8 mouse cellular contexts compared by ENCODE assay signal in the genomic region with DNA sequence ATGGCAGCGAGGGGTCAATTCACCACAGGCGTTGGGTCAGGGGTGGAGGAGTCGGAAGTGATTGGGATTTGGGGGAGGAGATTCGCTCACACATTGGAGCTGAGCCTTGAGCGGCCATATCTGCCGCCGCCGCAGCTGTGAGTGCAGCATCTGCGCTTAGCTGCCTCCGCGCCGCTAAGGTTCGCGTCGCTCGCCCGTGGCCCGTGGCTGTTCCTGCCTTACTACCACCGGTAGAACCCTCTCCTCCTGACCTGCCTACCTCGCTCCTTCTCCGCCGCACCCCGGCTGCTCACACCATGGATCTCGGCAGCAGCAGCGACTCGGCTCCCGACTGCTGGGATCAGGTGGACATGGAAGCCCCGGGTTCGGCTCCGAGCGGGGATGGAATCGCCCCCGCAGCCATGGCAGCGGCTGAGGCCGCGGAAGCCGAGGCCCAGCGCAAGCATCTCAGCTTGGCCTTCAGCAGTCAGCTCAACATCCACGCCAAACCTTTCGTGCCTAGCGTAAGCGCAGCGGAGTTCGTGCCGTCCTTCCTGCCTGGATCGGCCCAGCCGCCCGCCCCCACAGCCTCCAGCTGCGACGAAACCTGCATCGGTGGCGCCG. TPM values are rescaled to one million over a fixed set of nuclear protein-coding genes. Genes with fewer than 3 reads are reported as not detected.
DNase-seq lines count a peak whose midpoint lies in the region; ATAC-seq lines count a peak whose summit lies in the region.

A gene (plus strand): TSS at position 109 of the 603 bp plus-strand sequence.

- peaks cover 9% of the 10 kb centered on the region; the same call in 1 of the 2 replicates for H3K27me3 ChIP-seq in hindbrain, embryonic 13.5 days

- peaks cover 18% of the 10 kb centered on the region for H3K4me1 ChIP-seq in hindbrain, embryonic 13.5 days (replicated peaks)

- H3K27ac ChIP-seq in hindbrain, embryonic 13.5 days, result peak within 1 kb of the TSS; percentile 84

- H3K9me3 ChIP-seq in hindbrain, embryonic 13.5 days, result no peaks in the 10 kb centered on the region

- 20% methylated on average over 52 of the region's 53 CpGs for WGBS in hindbrain, embryonic 13.5 days

- peak within 1 kb of the TSS; percentile 58 for H3K4me2 ChIP-seq in hindbrain, embryonic 13.5 days

- H3K4me3 ChIP-seq in hindbrain, embryonic 13.5 days, result peak within 1 kb of the TSS; percentile 61

- H3K9ac ChIP-seq in hindbrain, embryonic 13.5 days, result peak within 1 kb of the TSS; percentile 81

- no peaks in the 10 kb centered on the region; the same call in 1 of the 2 replicates for H3K36me3 ChIP-seq in hindbrain, embryonic 13.5 days

- peak; percentile 70 to 78 for DNase-seq in adrenal gland, adult (ENCODE audit: inconsistent age in 2 of 2, low spot score in 1 of 2)
- peak; percentile 61 for DNase-seq in cerebellum, adult 9-10 months
- peak; percentile 3 to 68 for DNase-seq in frontal cortex, adult 2 months (ENCODE audit: extremely low spot score in 1 of 2, low spot score in 1 of 2)
- DNase-seq in layer of hippocampus, postnatal 36 days, result peak; percentile 42 to 48
- DNase-seq in lung, postnatal 14 days, result peak; percentile 3
- DNase-seq in retina, embryonic 14.5 days (ENCODE audit: low spot score), result peak; percentile 78
- DNase-seq in spleen, postnatal 36 days (ENCODE audit: low spot score in 2 of 2), result no peak

- ATAC-seq in hindbrain, embryonic 13.5 days (ENCODE audit: low FRiP score), result peak; percentile 94

RNA-seq across cellular contexts. Expression of the gene that starts here (rescaled TPM):
- polyA plus RNA-seq in frontal cortex, adult 2 months (2012; rRNA removed), result 34.5 and 38.3 TPM in 2 replicates
- 16.5 and 18.3 TPM in 2 replicates for polyA plus RNA-seq in hindbrain, embryonic 13.5 days (2015; fragmentation: Nextera tagmentation; extraction: Ambion mirVana)
- 10 to 100 TPM; 42.0 to 42.3 TPM for total RNA-seq in layer of hippocampus, postnatal 36 days (2021)

Comparison
In these comparisons a context has a peak if more than half of its experiments do, and no peak if none do; other contexts are left out.
1. DNase-seq: peak in adrenal gland, adult (2 of 2), cerebellum, adult 9-10 months (single experiment), frontal cortex, adult 2 months (2 of 2), layer of hippocampus, postnatal 36 days (2 of 2), lung, postnatal 14 days (single experiment) and retina, embryonic 14.5 days (single experiment); none in spleen, postnatal 36 days (0 of 2).